Mouse (Mus musculus) brain, embryonic 14.5 days (tissue): ENCODE data around the gene Dld. TPM values are rescaled to one million over a fixed set of nuclear protein-coding genes. Genes with fewer than 3 reads are reported as not detected.

Experiments
- DNase-seq: peaks from one replicate; pipeline ENCODE4 v3.0.0-alpha.2; 2011; ENCODE audit warnings: low read depth
- CTCF ChIP-seq: fragments of 200-500 bp; IDR thresholded peaks from 2 replicates; pipeline ENCODE4 v1.5.1; 2012; ENCODE audit warnings: inconsistent platforms, mild to moderate bottlenecking, moderate library complexity, borderline replicate concordance; ENCODE audit not compliant: insufficient read depth, insufficient read length; ENCODE audit errors: extremely low read depth
- POLR2A ChIP-seq: fragments of 200-500 bp; IDR thresholded peaks from 2 replicates; pipeline ENCODE4 v1.6.1; 2012; ENCODE audit warnings: mild to moderate bottlenecking, inconsistent platforms, borderline replicate concordance; ENCODE audit not compliant: poor library complexity, insufficient read depth, insufficient read length, severe bottlenecking; ENCODE audit errors: extremely low read depth
- polyA plus RNA-seq: library from polyadenylated mRNA; depleted of rRNA; stranded (reverse); fragments of >200 nt; gene quantifications from 2 replicates; pipeline ENCODE4 v1.2.3, GENCODE M21; 2012

Gene Dld
- polyA plus RNA-seq, 1 experiment: 62.7 TPM

GRCm38 (mm10) chr12:31317670-31318408 lies 33.4 kb downstream of the Dld start:
- TF ChIP-seq CTCF (no peak), POLR2A (no peak)
- no peak for DNase-seq

- no peak for DNase-seq
- TF ChIP-seq CTCF: no peak
- TF ChIP-seq POLR2A: no peak
These were observed 35.3 kb downstream of the Dld start for GRCm38 (mm10) chr12:31315961-31316360.

GRCm38 (mm10) chr12:31314310-31314709 lies 36.9 kb downstream of the Dld start:
- DNase-seq: no peak
- TF ChIP-seq CTCF: no peak
- TF ChIP-seq POLR2A: no peak

GRCm38 (mm10) chr12:31313136-31313535 lies 38.1 kb downstream of the Dld start:
- DNase-seq: no peak
- no peak for TF ChIP-seq POLR2A
- no peak for TF ChIP-seq CTCF

GRCm38 (mm10) chr12:31312281-31312680 lies 39.0 kb downstream of the Dld start:
- DNase-seq: no peak
- TF ChIP-seq POLR2A (no peak), CTCF (no peak)

- no peak for DNase-seq
- TF ChIP-seq CTCF (no peak), POLR2A (no peak)
These were observed 39.5 kb downstream of the Dld start for GRCm38 (mm10) chr12:31311671-31312265.

- TF ChIP-seq POLR2A (no peak), CTCF (no peak)
- DNase-seq: peak; percentile 20
These were observed 40.6 kb downstream of the Dld start for GRCm38 (mm10) chr12:31310687-31311086.

GRCm38 (mm10) chr12:31307756-31308155 lies 43.5 kb downstream of the Dld start:
- no peak for DNase-seq
- TF ChIP-seq POLR2A: no peak
- TF ChIP-seq CTCF: no peak

- DNase-seq: no peak
- TF ChIP-seq POLR2A: no peak
- no peak for TF ChIP-seq CTCF
These were observed 44.2 kb downstream of the Dld start for GRCm38 (mm10) chr12:31307011-31307410.

GRCm38 (mm10) chr12:31306075-31306675 lies 45.1 kb downstream of the Dld start:
- no peak for DNase-seq
- TF ChIP-seq POLR2A: no peak
- TF ChIP-seq CTCF: no peak

GRCm38 (mm10) chr12:31302766-31303511 lies 48.3 kb downstream of the Dld start:
- TF ChIP-seq POLR2A (no peak), CTCF (no peak)
- peak; percentile 65 for DNase-seq
